Mouse (Mus musculus) cortical plate, adult 2 months (tissue): Measurements from ENCODE around the gene Fbxo40.

Experiments
- CTCF ChIP-seq: fragments of 200-500 bp; IDR thresholded peaks from 2 replicates; pipeline ENCODE4 v1.5.1; 2011; ENCODE audit warnings: mild to moderate bottlenecking, control low read depth, low read length; ENCODE audit not compliant: insufficient read depth; ENCODE audit errors: extremely low read depth
- POLR2A ChIP-seq: fragments of 200-500 bp; IDR thresholded peaks from 2 replicates; pipeline ENCODE4 v1.6.1; 2011; ENCODE audit warnings: mild to moderate bottlenecking, low read length, control low read depth; ENCODE audit not compliant: insufficient read depth; ENCODE audit errors: extremely low read depth

GRCm38 (mm10) chr16:37012336-37012735 is 22.1 kb upstream of the Fbxo40 start:
- TF ChIP-seq CTCF (no peak), POLR2A (no peak)
